Mouse (Mus musculus) ES-Bruce4 (cell line): ENCODE results near the gene Mrps2.

Source experiments
- CTCF ChIP-seq: IDR thresholded peaks from one replicate; pipeline ENCODE4 v1.8.1; 2011; ENCODE audit warnings: low read depth, low read length
- POLR2A ChIP-seq: IDR thresholded peaks from one replicate; pipeline ENCODE4 v1.8.1; 2011; ENCODE audit warnings: low read length; ENCODE audit not compliant: insufficient read depth

GRCm38 (mm10) chr2:28432811-28433210 is 35.1 kb upstream of the Mrps2 start:
- TF ChIP-seq CTCF: no peak
- TF ChIP-seq POLR2A: no peak
